Mouse (Mus musculus) neural tube, embryonic 13.5 days (tissue): ENCODE data around the gene Raver2. TPM values are rescaled to one million over a fixed set of nuclear protein-coding genes. Genes with fewer than 3 reads are reported as not detected.

ENCODE experiments used
- ATAC-seq: fragments of 200-750 bp; cut with Nextera tagmentation; 2 replicates; pipeline ENCODE4 v1.8.0; 2017; ENCODE audit warnings: low read depth, mild to moderate bottlenecking, moderate TSS enrichment, moderate library complexity
- H3K27ac ChIP-seq: fragments of 300-500 bp; sonication (generic); replicated peaks from 2 replicates; pipeline ENCODE4 v1.5.1; 2015; ENCODE audit warnings: moderate library complexity, mild to moderate bottlenecking, inconsistent platforms
- H3K27me3 ChIP-seq: fragments of 300-500 bp; sonication (generic); 2 replicates; pipeline ENCODE4 v1.6.1; 2015; ENCODE audit warnings: mild to moderate bottlenecking, inconsistent platforms
- H3K36me3 ChIP-seq: fragments of 300-500 bp; sonication (generic); 2 replicates; pipeline ENCODE4 v1.6.1; 2015; ENCODE audit warnings: mild to moderate bottlenecking, inconsistent platforms
- H3K4me1 ChIP-seq: fragments of 300-500 bp; sonication (generic); replicated peaks from 2 replicates; pipeline ENCODE4 v1.6.1; 2015; ENCODE audit warnings: inconsistent platforms
- H3K4me2 ChIP-seq: fragments of 300-500 bp; sonication (generic); 2 replicates; pipeline ENCODE4 v1.6.1; 2015; ENCODE audit warnings: inconsistent platforms, mild to moderate bottlenecking, moderate library complexity
- H3K4me3 ChIP-seq: fragments of 300-500 bp; sonication (generic); 2 replicates; pipeline ENCODE4 v1.5.1; 2015; ENCODE audit warnings: mild to moderate bottlenecking, inconsistent platforms
- H3K9ac ChIP-seq: fragments of 300-500 bp; sonication (generic); 2 replicates; pipeline ENCODE4 v1.6.1; 2015; ENCODE audit warnings: moderate library complexity, mild to moderate bottlenecking, inconsistent platforms
- H3K9me3 ChIP-seq: fragments of 300-500 bp; sonication (generic); 2 replicates; pipeline ENCODE4 v1.6.1; 2016; ENCODE audit warnings: inconsistent platforms
- WGBS: fragments of 180-500 bp; shearing (Covaris S2); methylation state at CpG from one replicate; pipeline ENCODE4 v1.1.7; 2015; 5-methylcytosine and 5-hydroxymethylcytosine counted together
- polyA plus RNA-seq: library from polyadenylated mRNA; unstranded; fragments of >200 nt; fragmentation: Nextera tagmentation; extraction: Ambion mirVana; gene quantifications from 2 replicates; pipeline ENCODE4 v1.2.1, GENCODE M21; 2015

Gene Raver2
- polyA plus RNA-seq, 1 experiment from 2014 or later: 7.7 TPM

DNA sequence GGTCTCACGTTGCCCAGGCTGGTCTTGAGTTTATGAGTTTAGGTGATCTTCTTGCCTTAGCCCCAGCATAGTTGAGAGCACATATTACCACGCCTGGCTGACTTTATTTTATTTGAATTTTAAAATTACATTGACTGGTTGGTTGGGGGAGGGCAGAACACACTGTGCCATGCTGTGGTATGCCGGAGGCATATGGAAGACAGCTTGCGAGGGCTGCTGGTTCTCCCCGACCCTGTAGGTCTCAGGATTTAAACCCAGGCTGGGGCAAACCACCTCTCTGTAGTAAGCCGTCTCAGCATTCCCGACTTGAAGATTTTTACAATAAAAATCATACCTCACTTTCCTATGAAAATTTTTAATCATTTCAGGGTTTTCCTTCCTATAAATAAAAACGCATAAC, 66.2 kb downstream of the Raver2 start:
- WGBS: 79% methylated on average over 8 of the region's 8 CpGs
- Histone ChIP-seq H3K9me3 (no peaks in the 10 kb centered on the region), H3K9ac (no peak overlapping the region)

DNA sequence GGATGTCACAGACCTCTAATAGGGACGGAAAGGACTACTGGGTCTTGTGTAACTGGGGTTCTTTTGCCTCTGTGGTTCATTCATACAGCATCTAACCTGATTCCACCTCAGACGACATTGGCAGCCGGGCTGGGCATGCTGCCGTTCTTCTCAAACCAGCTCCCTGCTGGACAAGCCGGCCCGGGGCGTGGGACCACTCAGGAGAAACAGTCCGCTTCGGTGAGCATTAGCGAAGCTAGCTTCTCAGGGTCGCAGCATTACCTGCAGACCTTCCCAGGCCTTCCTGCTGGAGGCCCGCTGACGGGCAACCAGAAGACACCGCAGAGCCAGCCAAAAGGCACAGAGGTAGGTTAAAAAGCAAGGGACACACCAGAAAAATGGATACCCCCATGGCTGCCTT, 67.1 kb downstream of the Raver2 start:
- Histone ChIP-seq H3K9ac (no peak overlapping the region), H3K4me3 (no peak overlapping the region), H3K36me3 (no peaks in the 10 kb centered on the region), H3K4me2 (no peak overlapping the region), H3K27ac (no peak overlapping the region), H3K9me3 (no peaks in the 10 kb centered on the region), H3K4me1 (0 out of 2 replicates have a peak, but pooled peaks cover 4% of the 10 kb centered on the region), H3K27me3 (no peaks in the 10 kb centered on the region)
- ATAC-seq: no peak
- 91% methylated on average over 14 of the region's 14 CpGs for WGBS

More for the DNA sequence above, 66.2 kb downstream of the Raver2 start:
- H3K4me1 ChIP-seq: 0 out of 2 replicates have a peak, but pooled peaks cover 4% of the 10 kb centered on the region
- no peak overlapping the region for H3K4me2 ChIP-seq
- 0 out of 2 replicates have a peak, but pooled peaks have one; percentile 27 for ATAC-seq
- no peak overlapping the region for H3K27ac ChIP-seq
- H3K4me3 ChIP-seq: no peak overlapping the region
- no peaks in the 10 kb centered on the region for H3K27me3 ChIP-seq
- H3K36me3 ChIP-seq: no peaks in the 10 kb centered on the region

DNA sequence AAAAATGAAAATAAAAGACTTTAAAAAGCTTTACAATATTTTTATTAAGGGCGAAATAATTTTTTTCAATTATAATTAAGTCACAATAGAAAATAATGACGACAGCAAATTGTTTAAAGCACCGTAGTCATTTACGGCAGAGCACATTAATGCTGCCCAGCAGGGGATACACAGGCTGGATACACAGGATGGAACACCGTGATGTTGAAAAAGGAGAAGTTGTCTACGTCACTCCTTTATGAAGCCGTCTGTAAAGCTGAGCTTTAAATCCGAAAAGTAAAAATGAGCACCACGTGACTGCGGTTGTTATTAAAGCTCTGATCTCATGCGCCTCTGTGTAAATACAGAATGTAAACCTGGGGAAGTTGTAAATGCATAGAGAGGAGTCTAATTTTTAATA, 69.2 kb downstream of the Raver2 start:
- no peaks in the 10 kb centered on the region for H3K27me3 ChIP-seq
- no peaks in the 10 kb centered on the region for H3K4me1 ChIP-seq
- no peak for ATAC-seq
- H3K4me2 ChIP-seq: no peak overlapping the region
- no peaks in the 10 kb centered on the region for H3K9me3 ChIP-seq
- no peak overlapping the region for H3K4me3 ChIP-seq
- H3K9ac ChIP-seq: no peak overlapping the region
- H3K27ac ChIP-seq: no peak overlapping the region
- H3K36me3 ChIP-seq: no peaks in the 10 kb centered on the region
- 66% methylated on average over 11 of the region's 11 CpGs for WGBS

DNA sequence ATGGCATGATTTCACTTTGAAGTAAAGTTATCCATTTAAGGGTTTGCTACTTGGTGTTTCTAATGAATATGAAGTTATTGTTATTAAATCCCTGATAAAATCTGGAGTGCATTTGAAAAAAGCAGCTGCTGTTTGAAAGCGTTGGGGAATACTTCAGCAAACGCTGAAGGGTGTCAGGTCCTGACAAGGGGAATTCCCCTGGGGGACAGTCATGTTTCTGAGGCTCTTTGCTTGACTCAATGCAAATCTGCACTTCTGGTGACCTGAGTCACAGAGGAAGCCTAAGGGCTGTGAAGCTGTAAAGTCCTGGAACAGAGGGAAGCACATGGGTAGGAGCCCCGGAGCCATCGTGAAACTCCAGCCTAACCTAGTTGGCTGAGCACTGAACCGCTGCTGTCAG, 73.0 kb downstream of the Raver2 start:
- no peak for ATAC-seq
- Histone ChIP-seq H3K36me3 (no peaks in the 10 kb centered on the region), H3K27ac (no peak overlapping the region), H3K9me3 (no peaks in the 10 kb centered on the region), H3K27me3 (no peaks in the 10 kb centered on the region), H3K4me1 (no peaks in the 10 kb centered on the region; the same call in none of the 2 replicates), H3K4me3 (no peak overlapping the region), H3K4me2 (no peak overlapping the region), H3K9ac (no peak overlapping the region)
- 74% methylated on average over 5 of the region's 5 CpGs for WGBS

DNA sequence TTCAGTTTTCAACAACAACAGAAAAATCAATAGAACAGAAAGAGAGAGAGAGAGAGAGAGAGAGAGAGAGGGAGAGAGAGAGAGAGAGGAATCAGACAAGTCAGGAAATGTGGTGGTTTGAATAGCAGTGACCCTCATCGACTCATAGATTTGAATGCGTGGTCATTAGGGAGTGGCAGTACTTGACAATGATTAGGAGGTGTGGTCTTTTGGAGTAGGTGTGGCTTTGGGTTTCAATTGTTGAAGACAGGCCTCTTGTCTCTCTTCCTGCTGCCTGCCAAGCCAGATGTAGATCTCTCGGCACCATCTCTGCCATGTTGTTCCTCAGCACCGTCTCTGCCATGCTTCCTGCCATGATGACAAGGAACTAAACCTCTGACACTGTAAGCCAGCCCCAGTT, 75.1 kb downstream of the Raver2 start:
- no peak overlapping the region for H3K4me3 ChIP-seq
- H3K4me2 ChIP-seq: no peak overlapping the region
- whole genome bisulfite sequencing: 65% methylated on average over 4 of the region's 4 CpGs
- no peak overlapping the region for H3K9ac ChIP-seq
- H3K4me1 ChIP-seq: no peaks in the 10 kb centered on the region; the same call in none of the 2 replicates
- no peak overlapping the region for H3K27ac ChIP-seq
- no peaks in the 10 kb centered on the region for H3K27me3 ChIP-seq
- H3K36me3 ChIP-seq: no peaks in the 10 kb centered on the region
- ATAC-seq: no peak
- no peaks in the 10 kb centered on the region for H3K9me3 ChIP-seq

DNA sequence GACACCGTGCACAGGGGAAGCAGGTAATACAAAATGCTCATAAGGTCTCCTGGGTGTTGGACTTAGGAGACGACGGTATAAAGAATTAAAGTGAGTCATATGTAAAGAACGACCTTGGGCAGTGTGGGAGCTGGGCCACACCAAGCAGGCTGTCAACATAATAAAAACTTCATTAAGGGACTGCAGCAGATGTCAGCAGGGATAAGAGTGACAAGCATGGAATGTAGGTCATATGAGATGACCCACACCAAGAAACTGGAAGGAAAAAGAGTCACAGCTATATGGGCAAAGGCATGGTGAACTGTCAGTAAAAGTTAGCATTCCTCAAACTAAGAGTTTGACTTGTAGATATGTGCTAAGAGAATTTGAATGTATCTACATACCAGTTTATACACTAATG, 75.6 kb downstream of the Raver2 start:
- no peaks in the 10 kb centered on the region; the same call in none of the 2 replicates for H3K4me1 ChIP-seq
- no peak overlapping the region for H3K4me3 ChIP-seq
- no peak overlapping the region for H3K27ac ChIP-seq
- H3K4me2 ChIP-seq: no peak overlapping the region
- no peak for ATAC-seq
- no peak overlapping the region for H3K9ac ChIP-seq
- no peaks in the 10 kb centered on the region for H3K27me3 ChIP-seq
- H3K36me3 ChIP-seq: no peaks in the 10 kb centered on the region
- H3K9me3 ChIP-seq: no peaks in the 10 kb centered on the region
- 71% methylated on average over 4 of the region's 4 CpGs for WGBS

DNA sequence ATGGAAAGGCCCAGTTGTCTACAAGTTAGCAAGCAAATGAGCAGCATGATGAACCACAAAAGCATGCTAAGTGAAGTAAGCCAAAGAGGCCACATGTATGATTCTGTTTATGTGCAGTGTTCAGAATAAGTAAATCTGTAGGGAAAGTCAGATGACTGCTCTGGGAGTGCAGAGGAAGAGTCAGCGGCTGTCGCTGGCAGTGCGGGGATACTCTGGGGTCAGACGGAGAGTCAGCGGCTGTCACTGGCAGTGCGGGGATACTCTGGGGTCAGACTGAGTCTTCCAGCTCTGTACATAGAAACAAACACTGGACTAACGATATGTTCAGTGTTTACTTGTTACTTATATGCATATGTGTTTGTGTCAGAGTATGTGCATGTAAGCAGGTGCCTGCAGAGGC, 76.0 kb downstream of the Raver2 start:
- no peak overlapping the region for H3K4me2 ChIP-seq
- ATAC-seq: no peak
- whole genome bisulfite sequencing: 83% methylated on average over 7 of the region's 7 CpGs
- no peaks in the 10 kb centered on the region for H3K36me3 ChIP-seq
- no peak overlapping the region for H3K27ac ChIP-seq
- no peaks in the 10 kb centered on the region for H3K9me3 ChIP-seq
- H3K27me3 ChIP-seq: no peaks in the 10 kb centered on the region
- H3K9ac ChIP-seq: no peak overlapping the region
- H3K4me1 ChIP-seq: no peaks in the 10 kb centered on the region; the same call in none of the 2 replicates
- no peak overlapping the region for H3K4me3 ChIP-seq

DNA sequence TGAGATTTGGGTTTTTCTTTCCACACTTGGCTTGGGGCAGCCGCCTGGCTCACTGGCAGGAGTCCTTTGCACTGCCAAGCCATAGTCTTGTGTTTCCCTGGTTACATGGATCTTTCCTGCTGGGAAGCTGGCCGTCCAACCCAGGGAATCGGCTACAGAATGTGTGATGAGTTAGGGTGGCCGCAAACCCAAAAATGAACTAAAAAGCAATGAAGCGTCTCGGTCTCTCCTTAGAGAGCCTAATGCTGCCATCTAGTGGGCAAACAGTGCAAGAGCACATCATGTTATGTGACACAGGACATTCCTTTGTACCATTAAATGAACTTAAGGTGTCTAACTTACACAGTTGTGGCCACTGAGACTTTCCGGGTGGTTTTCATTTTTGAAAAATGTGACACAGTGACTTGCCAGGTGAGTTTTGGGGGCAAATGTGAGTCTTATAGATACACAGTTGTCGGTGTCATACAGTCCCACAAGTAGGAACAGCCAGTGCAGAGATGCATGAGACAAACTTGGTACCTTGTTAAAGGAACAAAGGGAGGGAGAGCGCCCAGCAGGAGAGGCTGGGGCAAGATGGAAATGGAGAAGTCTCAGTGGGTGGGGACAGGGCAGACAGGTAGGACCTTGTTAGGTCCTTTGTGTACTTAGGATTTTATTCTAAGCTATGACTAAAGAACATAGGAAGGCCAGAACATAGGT, 77.4 kb downstream of the Raver2 start:
- no peak overlapping the region for H3K4me3 ChIP-seq
- H3K36me3 ChIP-seq: peaks cover 4% of the 10 kb centered on the region; the same call in 1 of the 2 replicates
- peak; percentile 80 for ATAC-seq
- H3K9ac ChIP-seq: no peak overlapping the region
- H3K27me3 ChIP-seq: no peaks in the 10 kb centered on the region
- WGBS: 25% methylated on average over 9 of the region's 9 CpGs
- no peaks in the 10 kb centered on the region for H3K9me3 ChIP-seq
- H3K4me2 ChIP-seq: peak overlapping the region; percentile 38
- H3K4me1 ChIP-seq: no peaks in the 10 kb centered on the region; the same call in none of the 2 replicates
- H3K27ac ChIP-seq: no peak overlapping the region

DNA sequence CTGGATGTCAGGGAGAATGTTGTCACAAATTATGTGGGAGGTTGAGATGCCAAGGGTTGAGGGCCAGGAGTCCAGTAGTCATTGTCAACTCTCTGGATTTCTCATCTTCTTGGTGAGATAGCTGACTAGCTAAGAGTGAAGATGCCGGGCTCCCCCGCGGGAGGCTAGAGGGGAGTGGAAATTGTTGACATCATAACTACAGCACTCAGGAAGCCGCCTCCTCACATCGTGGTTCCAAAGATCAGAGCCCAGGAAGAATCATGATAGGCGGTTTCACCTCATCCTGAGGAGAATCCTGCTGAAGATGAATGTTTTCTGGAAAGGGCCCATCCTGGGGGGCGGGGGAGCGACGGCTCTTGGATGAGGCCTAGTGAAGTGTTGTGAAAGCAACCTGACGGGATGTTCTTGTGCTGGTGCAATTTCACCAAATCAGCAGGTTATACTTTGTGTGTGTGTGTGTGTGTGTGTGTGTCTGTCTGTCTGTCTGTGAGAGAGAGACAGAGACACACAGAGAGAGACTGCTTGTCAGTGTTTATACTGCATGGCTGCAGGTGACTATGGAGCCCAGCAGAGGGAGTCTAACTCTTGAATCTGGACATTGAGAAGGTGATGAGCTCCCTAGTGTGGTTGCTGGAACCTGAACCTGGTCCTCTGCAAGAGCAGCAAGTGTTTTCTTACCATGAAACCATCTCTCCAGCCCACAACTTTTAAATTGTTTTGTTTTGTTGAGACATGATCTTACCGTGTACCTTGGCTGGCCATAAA, 78.3 kb downstream of the Raver2 start:
- Histone ChIP-seq H3K4me2 (no peak overlapping the region), H3K4me3 (no peak overlapping the region), H3K27ac (no peak overlapping the region), H3K9me3 (no peaks in the 10 kb centered on the region), H3K9ac (no peak overlapping the region), H3K27me3 (no peaks in the 10 kb centered on the region), H3K36me3 (peaks cover 7% of the 10 kb centered on the region; the same call in 1 of the 2 replicates), H3K4me1 (no peaks in the 10 kb centered on the region; the same call in none of the 2 replicates)
- 91% methylated on average over 11 of the region's 11 CpGs for WGBS
- ATAC-seq: no peak

DNA sequence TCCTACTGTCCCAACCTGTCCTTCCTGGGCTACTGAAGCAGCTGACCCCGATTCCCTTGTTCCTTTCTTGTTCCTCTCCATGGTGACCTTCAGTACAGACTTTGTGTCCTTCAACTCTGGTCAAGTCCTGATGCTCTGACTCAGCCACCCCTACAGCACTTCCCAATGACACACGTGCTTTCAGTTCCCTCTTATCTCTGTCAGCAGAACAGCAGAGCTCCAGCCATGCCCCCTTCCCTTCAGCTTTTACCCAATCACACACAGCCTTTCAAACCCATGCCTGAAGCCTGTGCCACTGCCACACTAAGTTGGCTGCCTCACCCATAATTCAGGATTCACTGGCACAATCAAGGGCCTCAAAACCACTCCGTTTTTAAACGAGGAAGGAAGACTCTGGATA, 86.8 kb downstream of the Raver2 start:
- peaks cover 64% of the 10 kb centered on the region for H3K36me3 ChIP-seq
- ATAC-seq: no peak
- no peaks in the 10 kb centered on the region for H3K9me3 ChIP-seq
- H3K4me3 ChIP-seq: no peak overlapping the region
- no peaks in the 10 kb centered on the region for H3K27me3 ChIP-seq
- H3K27ac ChIP-seq: no peak overlapping the region
- no peak overlapping the region for H3K4me2 ChIP-seq
- 87% methylated on average over 4 of the region's 4 CpGs for WGBS
- H3K9ac ChIP-seq: no peak overlapping the region
- no peaks in the 10 kb centered on the region for H3K4me1 ChIP-seq

DNA sequence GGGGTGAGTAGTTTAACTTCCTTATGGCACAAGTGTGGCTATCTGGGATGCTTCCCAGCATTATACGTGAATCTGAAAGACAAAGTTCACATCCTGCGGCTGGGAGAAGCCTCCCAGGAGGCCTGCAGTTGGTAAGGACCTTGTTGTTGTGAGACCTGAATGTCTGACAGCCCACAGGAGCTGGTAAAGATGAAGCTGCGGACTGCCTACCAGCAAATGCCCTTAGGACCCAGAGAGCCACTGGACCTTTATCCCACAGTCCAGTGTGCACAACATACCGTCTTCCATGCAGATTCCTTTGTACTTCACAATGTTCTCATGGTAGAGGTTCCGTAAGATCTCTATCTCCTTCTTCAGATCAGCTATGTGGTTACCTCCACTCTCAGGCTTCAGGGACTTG, 88.7 kb downstream of the Raver2 start:
- no peak overlapping the region for H3K4me3 ChIP-seq
- whole genome bisulfite sequencing: 92% methylated on average over 5 of the region's 5 CpGs

DNA sequence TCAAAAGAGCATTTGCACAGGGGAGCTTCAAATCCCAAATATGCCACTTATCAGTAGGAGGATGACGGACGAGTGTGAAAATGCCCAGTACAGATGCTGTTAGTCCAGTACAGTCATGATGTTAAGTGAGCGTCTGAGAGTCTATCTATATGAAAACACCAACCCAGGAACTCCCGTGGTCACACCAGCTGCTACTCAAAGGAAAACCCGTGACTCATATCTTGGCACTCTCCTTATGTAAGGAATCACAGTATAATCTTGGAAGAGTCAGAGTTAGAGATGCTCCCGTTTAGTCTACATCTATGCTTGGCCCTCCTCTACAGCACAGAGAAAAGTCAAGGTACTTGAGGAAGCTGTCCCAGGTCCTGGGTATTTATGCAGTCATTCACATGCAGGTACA, 89.5 kb downstream of the Raver2 start:
- H3K9me3 ChIP-seq: no peaks in the 10 kb centered on the region
- H3K27me3 ChIP-seq: no peaks in the 10 kb centered on the region
- peaks cover 70% of the 10 kb centered on the region for H3K36me3 ChIP-seq
- no peaks in the 10 kb centered on the region for H3K4me1 ChIP-seq
- H3K9ac ChIP-seq: no peak overlapping the region
- no peak overlapping the region for H3K4me2 ChIP-seq
- WGBS: 93% methylated on average over 6 of the region's 6 CpGs
- ATAC-seq: no peak
- no peak overlapping the region for H3K4me3 ChIP-seq
- no peak overlapping the region for H3K27ac ChIP-seq

More for the DNA sequence above, 88.7 kb downstream of the Raver2 start:
- no peak overlapping the region for H3K4me2 ChIP-seq
- H3K9me3 ChIP-seq: no peaks in the 10 kb centered on the region
- no peaks in the 10 kb centered on the region for H3K4me1 ChIP-seq
- no peak overlapping the region for H3K9ac ChIP-seq
- H3K27ac ChIP-seq: no peak overlapping the region
- no peaks in the 10 kb centered on the region for H3K27me3 ChIP-seq
- no peak for ATAC-seq
- H3K36me3 ChIP-seq: peaks cover 70% of the 10 kb centered on the region
